Mouse (Mus musculus) lung, adult 2 months (tissue): Measurements from ENCODE around the gene Cdc42bpa. TPM values are rescaled to one million over a fixed set of nuclear protein-coding genes. Genes with fewer than 3 reads are reported as not detected.

Experiments
- DNase-seq: peaks from one replicate; pipeline ENCODE4 v3.0.0; 2022
- H3K4me1 ChIP-seq: fragments of 200-500 bp; 2 replicates; pipeline ENCODE4 v1.6.1; 2011; ENCODE audit warnings: low read length; ENCODE audit not compliant: control insufficient read depth, insufficient read depth
- H3K4me3 ChIP-seq: fragments of 200-500 bp; replicated peaks from 2 replicates; pipeline ENCODE3; 2011; ENCODE audit warnings: low read depth, mild to moderate bottlenecking, control low read depth, low read length; ENCODE audit errors: extremely low read depth
- CTCF ChIP-seq: fragments of 200-500 bp; IDR thresholded peaks from 2 replicates; pipeline ENCODE4 v1.5.1; 2011; ENCODE audit warnings: mild to moderate bottlenecking, low read length, control low read depth; ENCODE audit not compliant: insufficient read depth
- POLR2A ChIP-seq: fragments of 200-500 bp; IDR thresholded peaks from 2 replicates; pipeline ENCODE4 v1.6.1; 2011; ENCODE audit warnings: low read depth, mild to moderate bottlenecking, control low read depth, low read length, borderline replicate concordance; ENCODE audit errors: extremely low read depth
- WGBS: fragments of 180-500 bp; shearing (Covaris S2); methylation state at CpG from one replicate; pipeline ENCODE4 v1.1.7; 2018; 5-methylcytosine and 5-hydroxymethylcytosine counted together
- polyA plus RNA-seq: library from polyadenylated mRNA; depleted of rRNA; stranded (reverse); fragments of >200 nt; gene quantifications from 2 replicates; pipeline ENCODE4 v1.2.3, GENCODE M21; 2012

Gene Cdc42bpa
- polyA plus RNA-seq, 1 experiment: 31.9 TPM

GRCm38 (mm10) chr1:180183525-180184159, 223.4 kb downstream of the Cdc42bpa start:
- DNase-seq: no peak
- H3K4me3 ChIP-seq: no peak overlapping the region
- 87% methylated on average over 6 of the region's 6 CpGs for WGBS
- TF ChIP-seq POLR2A (no peak), CTCF (no peak)
- H3K4me1 ChIP-seq: no peaks in the 10 kb centered on the region

GRCm38 (mm10) chr1:180184768-180185167, 224.5 kb downstream of the Cdc42bpa start:
- WGBS: 53% methylated on average over 7 of the region's 7 CpGs

DNA sequence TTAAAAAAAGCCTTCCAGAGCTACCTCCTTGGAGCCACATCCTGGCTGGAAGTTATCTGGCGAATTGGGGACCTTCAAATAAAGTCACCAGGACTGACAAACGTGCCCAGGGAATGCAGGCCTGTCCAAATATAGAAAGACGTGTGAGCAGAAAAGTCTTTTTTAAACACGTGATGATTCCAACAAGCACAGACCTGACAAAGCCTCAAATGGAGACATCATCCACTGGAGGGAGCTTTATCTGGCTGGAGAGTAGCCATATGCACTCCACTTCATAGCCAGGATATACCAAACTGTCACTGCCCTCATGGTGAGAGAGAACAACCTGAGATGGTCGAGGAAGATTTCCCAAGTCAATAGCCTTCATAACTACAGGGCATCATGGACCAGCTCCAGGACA, 225.6 kb downstream of the Cdc42bpa start:
- TF ChIP-seq POLR2A (no peak), CTCF (no peak)

More at GRCm38 (mm10) chr1:180184768-180185167, 224.5 kb downstream of the Cdc42bpa start:
- no peak for TF ChIP-seq POLR2A
- TF ChIP-seq CTCF: no peak
- no peak for DNase-seq
- Histone ChIP-seq H3K4me1 (no peaks in the 10 kb centered on the region), H3K4me3 (no peak overlapping the region)

DNA sequence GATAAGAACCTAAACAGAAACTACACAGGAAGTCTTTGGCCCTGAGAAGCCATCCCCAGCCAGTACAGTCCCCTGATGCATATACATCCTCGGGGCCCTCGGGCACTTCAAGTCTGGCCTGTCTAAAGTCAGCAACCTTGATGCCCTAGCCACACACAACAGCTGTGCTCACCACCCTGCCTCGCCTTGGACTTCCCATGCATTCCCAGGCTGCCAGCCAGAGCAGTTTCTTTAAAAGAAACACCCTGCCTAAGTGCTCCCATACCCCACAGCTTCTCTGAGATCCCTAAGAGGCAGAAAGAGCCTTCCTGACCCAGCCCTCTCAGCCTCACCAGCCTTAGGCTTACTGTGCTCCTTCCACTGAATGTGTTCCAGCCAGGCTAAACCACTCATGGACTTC, 226.1 kb downstream of the Cdc42bpa start:
- WGBS: 68% methylated on average over 3 of the region's 3 CpGs
- H3K4me1 ChIP-seq: no peaks in the 10 kb centered on the region
- TF ChIP-seq POLR2A (no peak), CTCF (no peak)
- no peak for DNase-seq
- no peak overlapping the region for H3K4me3 ChIP-seq

More for the DNA sequence above, 225.6 kb downstream of the Cdc42bpa start:
- 63% methylated on average over 5 of the region's 5 CpGs for WGBS
- H3K4me3 ChIP-seq: no peak overlapping the region
- DNase-seq: no peak
- no peaks in the 10 kb centered on the region for H3K4me1 ChIP-seq

DNA sequence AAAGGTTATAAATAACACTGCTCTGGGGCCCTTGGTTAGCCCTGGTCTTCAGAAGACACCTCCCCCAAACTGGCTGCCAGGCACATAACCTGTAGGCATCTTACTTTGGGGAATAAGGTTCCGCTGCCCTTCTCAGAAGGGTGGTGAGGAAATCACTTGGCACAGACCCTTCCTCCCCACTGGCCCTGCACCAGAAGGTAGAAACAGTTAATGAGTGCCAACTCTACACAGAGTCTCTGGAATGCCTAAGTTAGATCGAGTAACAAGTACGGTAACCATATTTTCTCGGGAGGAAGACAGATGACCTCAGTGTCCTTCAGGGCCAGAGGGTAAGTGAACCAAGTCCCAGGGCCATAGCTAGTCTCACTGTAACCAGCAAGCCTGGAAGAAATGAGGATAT, 228.7 kb downstream of the Cdc42bpa start:
- Histone ChIP-seq H3K4me1 (peaks cover 2% of the 10 kb centered on the region; the same call in 1 of the 2 replicates), H3K4me3 (no peak overlapping the region)
- DNase-seq: no peak
- WGBS: 65% methylated on average over 4 of the region's 4 CpGs
- TF ChIP-seq POLR2A (no peak), CTCF (no peak)

DNA sequence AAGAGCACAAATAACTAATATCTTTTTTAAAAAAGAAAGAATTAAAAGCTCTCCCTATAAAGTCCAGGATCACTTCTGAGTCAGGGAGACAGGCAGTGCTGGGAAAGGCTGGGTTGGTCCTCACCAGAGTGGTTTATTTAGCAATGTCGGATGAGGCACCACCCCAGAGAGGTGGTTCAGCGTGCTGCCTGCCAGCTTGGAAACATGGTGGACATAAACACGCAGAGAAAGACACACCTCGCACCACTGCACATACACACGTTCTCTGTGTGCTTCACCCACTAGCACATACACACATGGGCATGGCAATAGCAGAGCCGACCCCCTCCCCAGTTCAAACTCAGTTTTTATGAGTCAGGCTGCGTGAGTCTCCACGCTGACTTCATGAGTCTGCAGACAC, 230.8 kb downstream of the Cdc42bpa start:
- Histone ChIP-seq H3K4me1 (peaks cover 9% of the 10 kb centered on the region), H3K4me3 (no peak overlapping the region)
- TF ChIP-seq POLR2A: no peak
- no peak for TF ChIP-seq CTCF
- DNase-seq: no peak
- 79% methylated on average over 8 of the region's 8 CpGs for WGBS

DNA sequence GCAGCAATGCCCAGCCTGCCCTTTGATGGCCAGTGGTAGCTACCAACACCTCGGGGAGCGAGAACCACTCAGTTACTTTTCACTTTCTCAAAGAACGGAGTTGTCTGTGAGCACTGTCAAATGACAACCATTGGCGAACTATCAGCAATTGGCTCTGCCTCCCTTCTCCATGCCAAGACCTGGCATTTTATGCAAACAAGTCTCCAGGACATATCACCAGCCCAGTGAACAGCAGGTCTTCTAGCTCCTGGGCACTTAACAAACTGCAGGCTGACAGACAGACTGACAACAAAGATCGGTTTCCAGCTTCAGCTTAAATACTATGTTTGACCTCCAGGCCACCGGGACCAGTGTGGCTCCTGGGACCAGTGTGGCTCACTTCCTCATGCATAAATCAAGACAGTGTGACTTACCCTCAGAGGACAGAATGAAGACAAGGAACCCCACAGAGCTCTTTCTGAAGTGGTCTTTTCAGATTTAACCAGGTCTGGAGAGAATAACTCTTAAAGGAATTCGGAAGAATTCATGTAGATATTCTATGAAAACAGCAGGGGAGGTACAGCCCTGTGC, 231.5 kb downstream of the Cdc42bpa start:
- no peak for DNase-seq
- no peak overlapping the region for H3K4me3 ChIP-seq
- H3K4me1 ChIP-seq: peaks cover 9% of the 10 kb centered on the region
- TF ChIP-seq POLR2A (no peak), CTCF (no peak)
- WGBS: 62% methylated on average over 7 of the region's 7 CpGs

DNA sequence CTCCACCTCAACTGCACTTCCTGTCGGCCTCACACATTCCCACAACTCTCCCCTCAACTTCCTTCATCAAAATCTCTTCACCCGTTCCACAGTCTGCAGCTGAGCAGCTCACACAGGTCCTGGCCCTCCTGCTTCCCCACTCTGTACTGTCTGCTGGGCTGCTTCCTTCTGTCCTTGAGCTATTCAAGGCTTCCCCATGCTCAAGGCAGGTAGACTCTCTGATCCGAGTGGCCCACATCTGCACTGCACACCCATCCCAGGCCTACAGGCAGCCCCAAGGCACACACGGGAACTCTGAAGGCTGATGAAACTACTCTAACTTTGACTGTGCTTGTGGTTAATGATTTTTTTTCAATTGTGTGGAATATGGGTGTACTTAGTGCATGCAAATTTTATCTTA, 232.6 kb downstream of the Cdc42bpa start:
- peaks cover 9% of the 10 kb centered on the region for H3K4me1 ChIP-seq
- DNase-seq: no peak
- TF ChIP-seq CTCF (no peak), POLR2A (no peak)
- WGBS: 53% methylated on average over 4 of the region's 4 CpGs
- H3K4me3 ChIP-seq: no peak overlapping the region

- TF ChIP-seq POLR2A: no peak
- TF ChIP-seq CTCF: no peak
- DNase-seq: no peak
- H3K4me1 ChIP-seq: peaks cover 9% of the 10 kb centered on the region
- WGBS: 61% methylated on average over 8 of the region's 8 CpGs
- no peak overlapping the region for H3K4me3 ChIP-seq
These were observed 233.2 kb downstream of the Cdc42bpa start for GRCm38 (mm10) chr1:180193391-180193935.

DNA sequence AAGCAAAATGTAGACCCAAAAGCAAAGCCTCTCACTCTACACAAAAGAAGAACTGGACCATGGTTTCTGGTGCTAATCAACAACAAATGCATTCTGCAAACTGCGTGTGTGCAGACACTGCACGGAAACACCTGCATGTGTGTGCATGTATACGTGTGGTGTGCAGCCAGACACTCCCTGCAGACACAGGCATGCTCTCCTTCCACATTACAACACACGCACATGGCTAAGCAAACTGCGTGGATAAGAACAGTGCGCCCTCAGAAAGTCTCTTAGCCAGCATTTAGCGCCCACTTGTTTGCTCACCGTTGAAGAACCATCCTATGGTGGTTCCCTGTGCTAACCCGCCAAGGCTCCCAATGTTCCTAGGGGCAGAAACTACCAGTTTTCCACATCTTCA, 233.8 kb downstream of the Cdc42bpa start:
- no peak for DNase-seq
- 77% methylated on average over 9 of the region's 9 CpGs for WGBS
- TF ChIP-seq CTCF (no peak), POLR2A (no peak)
- Histone ChIP-seq H3K4me1 (peaks cover 9% of the 10 kb centered on the region), H3K4me3 (no peak overlapping the region)
